Mouse (Mus musculus) layer of hippocampus, postnatal 36 days (tissue): ENCODE data around the gene Rnf113a1. TPM values are rescaled to one million over a fixed set of nuclear protein-coding genes. Genes with fewer than 3 reads are reported as not detected.
"Not testable (repeated sequence)": the region's sequence is repeated elsewhere in the genome, so short reads cannot be mapped to it uniquely, and the experiment has no call there.

Experiments used
- DNase-seq, 2 experiments: peaks; one replicate each; pipeline ENCODE4 v3.0.0; 2022
- total RNA-seq, 2 experiments: library from RNA; stranded (reverse); gene quantifications; 2 replicates each; pipeline ENCODE4 v1.2.3; 2021

Rnf113a1 gene
- 1 to 10 TPM; 5.7 to 7.5 TPM for total RNA-seq

- DNase-seq, result peak; percentile 82 to 83
Measured at GRCm38 (mm10) chrX:37191105-37191743, at the start of gene Rnf113a1, which contains the start of gene Ndufa1. Gene Rnf113a1 (plus strand): TSS chrX:37191245. Gene Ndufa1 (minus strand): TSS chrX:37191163.

GRCm38 (mm10) chrX:37141732-37142131 lies 49.3 kb upstream of the Rnf113a1 start:
- no peak for DNase-seq

GRCm38 (mm10) chrX:37144498-37144897 lies 46.5 kb upstream of the Rnf113a1 start:
- DNase-seq, result not testable (repeated sequence)

- no peak for DNase-seq
Measured at GRCm38 (mm10) chrX:37144954-37145353, 46.1 kb upstream of the Rnf113a1 start.

- DNase-seq, result no peak
Measured at GRCm38 (mm10) chrX:37157839-37158238, 33.2 kb upstream of the Rnf113a1 start.

GRCm38 (mm10) chrX:37161169-37161568 lies 29.9 kb upstream of the Rnf113a1 start:
- DNase-seq, result no peak

- no peak for DNase-seq
Measured at GRCm38 (mm10) chrX:37163115-37163514, 27.9 kb upstream of the Rnf113a1 start.

- no peak for DNase-seq
Measured at GRCm38 (mm10) chrX:37167085-37167484, 24.0 kb upstream of the Rnf113a1 start.

GRCm38 (mm10) chrX:37168742-37169141 lies 22.3 kb upstream of the Rnf113a1 start, which contains the start of gene Akap14:
Gene Akap14 (minus strand): TSS chrX:37168842.
- no peak for DNase-seq

- DNase-seq, result not testable (repeated sequence)
Measured at GRCm38 (mm10) chrX:37184401-37184800, 6.6 kb upstream of the Rnf113a1 start.

- DNase-seq, result no peak
Measured at GRCm38 (mm10) chrX:37190755-37191104, 315 bp upstream of the Rnf113a1 start.

GRCm38 (mm10) chrX:37191744-37192379 lies 817 bp downstream of the Rnf113a1 start:
- DNase-seq, result peak in 1 of 2 experiments; percentile 18

GRCm38 (mm10) chrX:37198676-37199075 lies 7.6 kb downstream of the Rnf113a1 start:
- DNase-seq, result no peak

- no peak for DNase-seq
Measured at GRCm38 (mm10) chrX:37210941-37211340, 19.9 kb downstream of the Rnf113a1 start, which contains the start of gene Gm9. Gene Gm9 (minus strand): TSS chrX:37211041.

GRCm38 (mm10) chrX:37222158-37222557 lies 31.1 kb downstream of the Rnf113a1 start, which contains the start of gene Rhox1:
Gene Rhox1 (minus strand): TSS chrX:37222258.
- not testable (repeated sequence) for DNase-seq

Other genes with a start within 250 kb of the Rnf113a1 start
- gene Sept6, start 199.5 kb upstream of the Rnf113a1 start, total RNA-seq, result 10 to 100 TPM; 47.4 to 49.1 TPM
- gene Sowahd, start 142.4 kb upstream of the Rnf113a1 start, total RNA-seq, result not detected
- gene Rpl39, start 105.8 kb upstream of the Rnf113a1 start, total RNA-seq, result 100 to 1,000 TPM; 237 to 247 TPM
- 10 to 100 TPM; 19.9 to 22.7 TPM for gene Upf3b, start 80.9 kb upstream of the Rnf113a1 start, total RNA-seq
- 10 to 100 TPM; 13.1 to 15.3 TPM for gene Nkap, start 64.5 kb upstream of the Rnf113a1 start, total RNA-seq
- under 1 TPM in 1 of 2 experiments, not detected in 1; 0.20 TPM for gene Akap14, start 22.4 kb upstream of the Rnf113a1 start, total RNA-seq
- gene Ndufa1, start 82 bp upstream of the Rnf113a1 start, total RNA-seq, result 100 to 1,000 TPM; 230 TPM
- gene Gm9, start 19.8 kb downstream of the Rnf113a1 start, total RNA-seq, result not detected
- gene Rhox1, start 31.0 kb downstream of the Rnf113a1 start, total RNA-seq, result not detected
- gene Rhox2a, start 53.7 kb downstream of the Rnf113a1 start, total RNA-seq, result not detected
- not detected for gene Rhox3a, start 58.7 kb downstream of the Rnf113a1 start, total RNA-seq
- gene Rhox4a, start 74.1 kb downstream of the Rnf113a1 start, total RNA-seq, result not detected
- gene Rhox3a2, start 188.8 kb downstream of the Rnf113a1 start, total RNA-seq, result not detected
- not detected for gene Rhox4a2, start 199.6 kb downstream of the Rnf113a1 start, total RNA-seq
- not detected for gene Rhox2b, start 220.8 kb downstream of the Rnf113a1 start, total RNA-seq
- gene Rhox4b, start 241.2 kb downstream of the Rnf113a1 start, total RNA-seq, result not detected